In genomic region chr7:45914067-45914466, GRCm38 (mm10) we compare ENCODE assay signal across 22 mouse cellular contexts. TPM values are rescaled to one million over a fixed set of nuclear protein-coding genes. Genes with fewer than 3 reads are reported as not detected.
A peak's percentile ranks its signal among the peaks of the same experiment; 100 is the strongest.
DNase-seq lines count a peak whose midpoint lies in the region; ATAC-seq and TF ChIP-seq lines count a peak whose summit lies in the region.
"Had no signal": no experiment of that assay in that cellular context is flagged by ENCODE, and none has a peak within 500 bp of the region (broad histone marks: within the 10 kb centered on the region; RNA-seq: fewer than 3 reads in every experiment).

No protein-coding gene starts in this region.

- intact Hi-C loops in heart, adult 2 months (cut with DNase I): no loop called here

- H3K27ac ChIP-seq in heart, adult 2 months: no peak overlapping the region
- H3K27ac ChIP-seq in kidney, embryonic 16.5 days (ENCODE audit: low read length): no peak overlapping the region
- H3K27ac ChIP-seq in embryonic facial prominence, embryonic 10.5 days (replicated peaks): peak overlapping the region; percentile 15; the same call in 1 of the 2 replicates
- no peak overlapping the region for H3K27ac ChIP-seq in limb, embryonic 11.5 days (replicated peaks; ENCODE audit: low read depth, low read length)
- H3K27ac ChIP-seq: forebrain, embryonic 15.5 days; hindbrain, embryonic 12.5 days had no signal

- H3K79me2 ChIP-seq in heart, adult 2 months (replicated peaks; ENCODE audit: control insufficient read depth, insufficient read depth, low read length): no peaks in the 10 kb centered on the region

- no peaks in the 10 kb centered on the region for H3K36me3 ChIP-seq in heart, adult 2 months (ENCODE audit: control insufficient read depth, insufficient read depth, low read length)
- H3K36me3 ChIP-seq in kidney, embryonic 16.5 days (ENCODE audit: insufficient read depth, low read length): peaks cover 14% of the 10 kb centered on the region
- peaks cover 29% of the 10 kb centered on the region for H3K36me3 ChIP-seq in embryonic facial prominence, embryonic 10.5 days (replicated peaks)
- H3K36me3 ChIP-seq in limb, embryonic 11.5 days (ENCODE audit: control insufficient read depth, insufficient read depth, low read length): peaks cover 5% of the 10 kb centered on the region; the same call in 1 of the 2 replicates

- no peak overlapping the region for H3K9ac ChIP-seq in heart, adult 2 months (ENCODE audit: low read depth, low read length)
- H3K9ac ChIP-seq in kidney, embryonic 16.5 days (replicated peaks; ENCODE audit: low read length): 0 out of 2 replicates have a peak overlapping the region, but pooled peaks have one; percentile 11
- peak overlapping the region; percentile 30; the same call in 1 of the 2 replicates for H3K9ac ChIP-seq in limb, embryonic 11.5 days (ENCODE audit: low read length)
- H3K9ac ChIP-seq: forebrain, embryonic 15.5 days; heart, embryonic 12.5 days; hindbrain, embryonic 12.5 days had no signal

- 88% methylated on average over 6 of the region's 6 CpGs for WGBS in heart, adult 2 months
- WGBS in kidney, embryonic 16.5 days: 88% methylated on average over 6 of the region's 6 CpGs
- 85% methylated on average over 6 of the region's 6 CpGs for WGBS in embryonic facial prominence, embryonic 10.5 days
- WGBS in limb, embryonic 11.5 days: 88% methylated on average over 6 of the region's 6 CpGs
- 83% methylated on average over 6 of the region's 6 CpGs for WGBS in lung, adult 2 months

- H3K4me1 ChIP-seq in heart, adult 2 months (ENCODE audit: control insufficient read depth, insufficient read depth, low read length): peaks cover 5% of the 10 kb centered on the region
- H3K4me1 ChIP-seq in kidney, embryonic 16.5 days (ENCODE audit: insufficient read depth, low read length): peaks cover 26% of the 10 kb centered on the region
- H3K4me1 ChIP-seq in embryonic facial prominence, embryonic 10.5 days: peaks cover 29% of the 10 kb centered on the region
- peaks cover 29% of the 10 kb centered on the region for H3K4me1 ChIP-seq in limb, embryonic 11.5 days (ENCODE audit: control insufficient read depth, insufficient read depth, low read length)
- peaks cover 11% of the 10 kb centered on the region for H3K4me1 ChIP-seq in lung, adult 2 months (ENCODE audit: control insufficient read depth, insufficient read depth, low read length)

- no peaks in the 10 kb centered on the region for H3K27me3 ChIP-seq in heart, adult 2 months (ENCODE audit: control insufficient read depth, insufficient read depth, low read length)
- H3K27me3 ChIP-seq in kidney, embryonic 16.5 days (ENCODE audit: insufficient read depth, low read length): no peaks in the 10 kb centered on the region
- no peaks in the 10 kb centered on the region for H3K27me3 ChIP-seq in embryonic facial prominence, embryonic 10.5 days (replicated peaks; ENCODE audit: low read depth, poor library complexity, severe bottlenecking)
- no peaks in the 10 kb centered on the region for H3K27me3 ChIP-seq in limb, embryonic 11.5 days (ENCODE audit: control insufficient read depth, insufficient read depth, low read length)
- H3K27me3 ChIP-seq: forebrain, embryonic 15.5 days; heart, embryonic 12.5 days; hindbrain, embryonic 12.5 days had no signal

- H3K4me2 ChIP-seq in kidney, embryonic 16.5 days (replicated peaks; ENCODE audit: low read depth, low read length): no peak overlapping the region
- H3K4me2 ChIP-seq in limb, embryonic 11.5 days (ENCODE audit: low read depth, severe bottlenecking): no peak overlapping the region; the same call in 1 of the 2 replicates
- H3K4me2 ChIP-seq: forebrain, embryonic 15.5 days; heart, embryonic 12.5 days; hindbrain, embryonic 12.5 days had no signal

- H3K4me3 ChIP-seq in heart, adult 2 months: no peak overlapping the region
- H3K4me3 ChIP-seq in kidney, embryonic 16.5 days (ENCODE audit: low read length): no peak overlapping the region
- no peak overlapping the region for H3K4me3 ChIP-seq in embryonic facial prominence, embryonic 10.5 days
- H3K4me3 ChIP-seq in limb, embryonic 11.5 days (ENCODE audit: low read depth, low read length): no peak overlapping the region
- H3K4me3 ChIP-seq in lung, adult 2 months (replicated peaks; ENCODE audit: extremely low read depth, low read depth, low read length): no peak overlapping the region
- H3K4me3 ChIP-seq: forebrain, embryonic 15.5 days; heart, embryonic 12.5 days; hindbrain, embryonic 12.5 days had no signal

- DNase-seq in heart, adult 11 months: peak; percentile 91
- no peak for DNase-seq in heart, adult 2 months
- no peak for DNase-seq in kidney, postnatal 10 days
- DNase-seq in embryonic facial prominence, embryonic 10.5 days (ENCODE audit: low spot score): no peak
- DNase-seq in limb, embryonic 11.5 days (ENCODE audit: low spot score): no peak
- DNase-seq in lung, adult 2 months: no peak
- DNase-seq: adrenal gland, postnatal 10 days; B cell, adult 2 months; cerebellum, adult 11 months; cerebellum, adult 8-10 months; cerebellum, postnatal 25 days; gastrocnemius, postnatal 10 days had no signal

- no peak for ATAC-seq in kidney, embryonic 16.5 days (ENCODE audit: low FRiP score, low TSS enrichment)
- ATAC-seq in limb, embryonic 11.5 days (ENCODE audit: insufficient number of reproducible peaks, low FRiP score, low TSS enrichment, low read depth): no peak
- ATAC-seq in erythroblast, adult 5-6 weeks (replicated peaks; ENCODE audit: low FRiP score, poor library complexity, severe bottlenecking): no peak
- ATAC-seq: CD4-positive, CD25-positive, alpha-beta regulatory T cell, adult 4 months; forebrain, embryonic 15.5 days; hindbrain, embryonic 16.5 days had no signal

- TF ChIP-seq CTCF in heart, adult 2 months (IDR thresholded peaks at IDR 0.05): no peak
- TF ChIP-seq CTCF in lung, adult 2 months (IDR thresholded peaks at IDR 0.05; ENCODE audit: insufficient read depth, low read length): no peak

- TF ChIP-seq EP300 in heart, adult 2 months (IDR thresholded peaks at IDR 0.05; ENCODE audit: insufficient read depth, low read depth, low read length): no peak

- TF ChIP-seq POLR2A in heart, adult 2 months (IDR thresholded peaks at IDR 0.05; ENCODE audit: insufficient read depth, low read depth, low read length): no peak
- no peak for TF ChIP-seq POLR2A in lung, adult 2 months (IDR thresholded peaks at IDR 0.05; ENCODE audit: borderline replicate concordance, extremely low read depth, low read depth, low read length)

- no peaks in the 10 kb centered on the region for H3K9me3 ChIP-seq in kidney, embryonic 16.5 days (ENCODE audit: low read length)
- peaks cover 5% of the 10 kb centered on the region; the same call in 1 of the 2 replicates for H3K9me3 ChIP-seq in embryonic facial prominence, embryonic 10.5 days
- no peaks in the 10 kb centered on the region; the same call in 1 of the 2 replicates for H3K9me3 ChIP-seq in limb, embryonic 11.5 days (ENCODE audit: control insufficient read depth, low read length)
- H3K9me3 ChIP-seq: forebrain, embryonic 15.5 days; G1E; heart, embryonic 12.5 days; hindbrain, embryonic 12.5 days had no signal

RNA-seq across cellular contexts. Expression of gene Emp3, which starts 7.1 kb away (rescaled TPM):
- 10 to 100 TPM; 24.2 to 29.2 TPM for total RNA-seq in heart, adult 2 months (2021)
- polyA plus RNA-seq in heart, adult 2 months (2012; rRNA removed): 59.7 and 77.7 TPM in 2 replicates
- 187 and 216 TPM in 2 replicates for polyA plus RNA-seq in kidney, embryonic 16.5 days (2015; fragmentation: Nextera tagmentation; extraction: Ambion mirVana)
- polyA plus RNA-seq in embryonic facial prominence, embryonic 10.5 days (2016; fragmentation: Nextera tagmentation; extraction: Ambion mirVana): 9.9 and 15.6 TPM in 2 replicates
- 30.3 and 35.9 TPM in 2 replicates for polyA plus RNA-seq in limb, embryonic 11.5 days (2014; fragmentation: Nextera tagmentation; extraction: Ambion mirVana)
- 210 and 228 TPM in 2 replicates for polyA plus RNA-seq in lung, adult 2 months (2012; rRNA removed)
- total RNA-seq in erythroblast, adult 5-6 weeks (2015; ENCODE audit: low replicate concordance): 56.4 and 143 TPM in 2 replicates
- total RNA-seq in erythroblast, adult 5-6 weeks (2017; ENCODE audit: low replicate concordance): 48.2 and 77.1 TPM in 2 replicates

RNA-seq across cellular contexts. Expression of gene Ccdc114, which starts 9.8 kb away (rescaled TPM):
- total RNA-seq in heart, adult 2 months (2021): 1 to 10 TPM in 1 of 2 experiments, under 1 TPM in 1; 0.94 to 1.0 TPM
- polyA plus RNA-seq in heart, adult 2 months (2012; rRNA removed): 1.7 and 2.1 TPM in 2 replicates
- 11.7 and 11.8 TPM in 2 replicates for polyA plus RNA-seq in kidney, embryonic 16.5 days (2015; fragmentation: Nextera tagmentation; extraction: Ambion mirVana)
- polyA plus RNA-seq in embryonic facial prominence, embryonic 10.5 days (2016; fragmentation: Nextera tagmentation; extraction: Ambion mirVana): 4.6 and 6.8 TPM in 2 replicates
- 3.8 and 4.7 TPM in 2 replicates for polyA plus RNA-seq in limb, embryonic 11.5 days (2014; fragmentation: Nextera tagmentation; extraction: Ambion mirVana)
- polyA plus RNA-seq in lung, adult 2 months (2012; rRNA removed): 10.3 and 12.3 TPM in 2 replicates
- total RNA-seq in erythroblast, adult 5-6 weeks (2015; ENCODE audit: low replicate concordance): 2.5 TPM in 1 of 2 replicates, not detected in the other
- 0.51 and 2.0 TPM in 2 replicates for total RNA-seq in erythroblast, adult 5-6 weeks (2017; ENCODE audit: low replicate concordance)

RNA-seq across cellular contexts. Expression of gene Tmem143, which starts 17.3 kb away (rescaled TPM):
- total RNA-seq in heart, adult 2 months (2021): 100 to 1,000 TPM; 113 to 132 TPM
- polyA plus RNA-seq in heart, adult 2 months (2012; rRNA removed): 205 and 206 TPM in 2 replicates
- polyA plus RNA-seq in kidney, embryonic 16.5 days (2015; fragmentation: Nextera tagmentation; extraction: Ambion mirVana): 7.1 and 8.4 TPM in 2 replicates
- 4.5 and 5.5 TPM in 2 replicates for polyA plus RNA-seq in embryonic facial prominence, embryonic 10.5 days (2016; fragmentation: Nextera tagmentation; extraction: Ambion mirVana)
- polyA plus RNA-seq in limb, embryonic 11.5 days (2014; fragmentation: Nextera tagmentation; extraction: Ambion mirVana): 3.6 and 4.3 TPM in 2 replicates
- polyA plus RNA-seq in lung, adult 2 months (2012; rRNA removed): 35.5 and 41.9 TPM in 2 replicates
- 1.3 TPM in 1 of 2 replicates, not detected in the other for total RNA-seq in erythroblast, adult 5-6 weeks (2015; ENCODE audit: low replicate concordance)
- total RNA-seq in erythroblast, adult 5-6 weeks (2017; ENCODE audit: low replicate concordance): 0.26 and 3.8 TPM in 2 replicates

RNA-seq across cellular contexts. Expression of gene Syngr4, which starts 17.6 kb away (rescaled TPM):
- total RNA-seq in heart, adult 2 months (2021): not detected
- polyA plus RNA-seq in heart, adult 2 months (2012; rRNA removed): 0.38 and 0.53 TPM in 2 replicates
- polyA plus RNA-seq in kidney, embryonic 16.5 days (2015; fragmentation: Nextera tagmentation; extraction: Ambion mirVana): 1.5 and 1.8 TPM in 2 replicates
- polyA plus RNA-seq in embryonic facial prominence, embryonic 10.5 days (2016; fragmentation: Nextera tagmentation; extraction: Ambion mirVana): 1.2 and 1.3 TPM in 2 replicates
- 1.0 and 1.8 TPM in 2 replicates for polyA plus RNA-seq in limb, embryonic 11.5 days (2014; fragmentation: Nextera tagmentation; extraction: Ambion mirVana)
- polyA plus RNA-seq in lung, adult 2 months (2012; rRNA removed): not detected in 2 replicates
- total RNA-seq in erythroblast, adult 5-6 weeks (2015; ENCODE audit: low replicate concordance): 4.0 TPM in 1 of 2 replicates, not detected in the other
- not detected in 2 replicates for total RNA-seq in erythroblast, adult 5-6 weeks (2017; ENCODE audit: low replicate concordance)
- total RNA-seq: heart, adult 8-10 months; heart, postnatal 25 days had no signal
- polyA plus RNA-seq: CD4-positive, CD25-positive, alpha-beta regulatory T cell, adult 4 months; hindbrain, embryonic 16.5 days had no signal

RNA-seq across cellular contexts. Expression of gene Grin2d, which starts 35.9 kb away (rescaled TPM):
- total RNA-seq in heart, adult 2 months (2021): under 1 TPM; 0.31 to 0.43 TPM
- polyA plus RNA-seq in heart, adult 2 months (2012; rRNA removed): 0.56 and 0.92 TPM in 2 replicates
- 0.19 and 0.25 TPM in 2 replicates for polyA plus RNA-seq in kidney, embryonic 16.5 days (2015; fragmentation: Nextera tagmentation; extraction: Ambion mirVana)
- 0.09 and 0.20 TPM in 2 replicates for polyA plus RNA-seq in embryonic facial prominence, embryonic 10.5 days (2016; fragmentation: Nextera tagmentation; extraction: Ambion mirVana)
- 0.07 TPM in 1 of 2 replicates, not detected in the other for polyA plus RNA-seq in limb, embryonic 11.5 days (2014; fragmentation: Nextera tagmentation; extraction: Ambion mirVana)
- polyA plus RNA-seq in lung, adult 2 months (2012; rRNA removed): 2.5 and 3.5 TPM in 2 replicates
- not detected in 2 replicates for total RNA-seq in erythroblast, adult 5-6 weeks (2015; ENCODE audit: low replicate concordance)
- total RNA-seq in erythroblast, adult 5-6 weeks (2017; ENCODE audit: low replicate concordance): 0.28 TPM in 1 of 2 replicates, not detected in the other
